Mouse (Mus musculus): ENCODE results near the gene Cdk2ap2.
"Not testable (repeated sequence)": the region's sequence is repeated elsewhere in the genome, so short reads cannot be mapped to it uniquely, and the experiment has no call there.

Cdk2ap2 gene

DNA sequence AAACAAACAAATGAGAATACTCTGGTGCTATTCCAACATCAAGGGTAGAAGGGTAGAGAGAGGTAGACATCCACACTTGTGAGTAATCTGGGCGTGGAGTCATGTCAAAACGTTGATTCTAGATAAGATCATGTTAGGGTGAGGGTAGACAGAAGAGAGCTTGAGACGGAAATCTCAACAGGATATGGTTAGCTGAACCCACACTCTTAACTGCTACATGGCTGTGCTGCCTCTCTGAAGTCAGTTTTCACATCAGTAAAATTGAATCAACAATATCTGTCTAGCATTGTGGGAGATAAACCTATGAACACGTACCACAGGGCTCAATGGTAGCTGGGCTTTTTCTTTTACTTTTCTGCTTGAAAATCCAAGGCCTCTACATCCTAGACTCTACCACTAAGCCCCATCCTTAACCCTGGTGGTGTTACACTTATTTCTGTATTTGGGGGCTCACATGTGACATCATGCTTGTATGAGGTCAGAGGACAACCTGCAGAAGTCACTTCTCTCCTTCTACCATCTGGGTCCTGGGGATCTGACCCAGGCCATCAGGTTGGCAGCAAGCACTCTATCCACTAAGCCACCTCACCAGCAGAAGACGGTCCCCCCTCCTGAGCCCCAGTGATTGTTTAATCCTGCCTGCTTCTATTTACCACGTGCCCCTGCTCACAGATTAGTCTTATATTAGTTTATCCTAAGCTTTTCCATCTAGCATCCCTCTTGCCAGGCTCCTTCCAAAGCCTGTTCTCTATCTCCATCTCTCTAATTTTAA, 22.9 kb downstream of the Cdk2ap2 start:
- DNase-seq: peak; percentile 49

DNA sequence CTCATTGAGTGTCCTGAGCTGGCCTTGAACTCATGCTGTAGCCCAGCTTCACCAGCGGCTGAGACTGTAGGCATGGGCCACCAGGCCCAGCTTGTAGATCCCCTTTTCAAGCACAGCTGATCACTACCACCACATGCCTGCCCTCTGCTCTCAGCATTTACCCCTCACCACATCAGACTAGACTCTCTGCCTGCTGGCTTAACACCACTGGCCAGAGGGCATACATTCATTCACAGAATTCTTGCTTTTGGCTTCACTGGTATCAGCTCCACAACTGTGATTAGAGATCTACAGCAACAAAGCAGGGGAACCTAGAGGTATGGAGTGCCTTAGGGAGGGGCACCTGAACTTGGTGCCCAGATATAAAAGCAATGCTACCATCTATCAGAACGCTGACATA, 23.5 kb downstream of the Cdk2ap2 start:
- no peak for DNase-seq

DNA sequence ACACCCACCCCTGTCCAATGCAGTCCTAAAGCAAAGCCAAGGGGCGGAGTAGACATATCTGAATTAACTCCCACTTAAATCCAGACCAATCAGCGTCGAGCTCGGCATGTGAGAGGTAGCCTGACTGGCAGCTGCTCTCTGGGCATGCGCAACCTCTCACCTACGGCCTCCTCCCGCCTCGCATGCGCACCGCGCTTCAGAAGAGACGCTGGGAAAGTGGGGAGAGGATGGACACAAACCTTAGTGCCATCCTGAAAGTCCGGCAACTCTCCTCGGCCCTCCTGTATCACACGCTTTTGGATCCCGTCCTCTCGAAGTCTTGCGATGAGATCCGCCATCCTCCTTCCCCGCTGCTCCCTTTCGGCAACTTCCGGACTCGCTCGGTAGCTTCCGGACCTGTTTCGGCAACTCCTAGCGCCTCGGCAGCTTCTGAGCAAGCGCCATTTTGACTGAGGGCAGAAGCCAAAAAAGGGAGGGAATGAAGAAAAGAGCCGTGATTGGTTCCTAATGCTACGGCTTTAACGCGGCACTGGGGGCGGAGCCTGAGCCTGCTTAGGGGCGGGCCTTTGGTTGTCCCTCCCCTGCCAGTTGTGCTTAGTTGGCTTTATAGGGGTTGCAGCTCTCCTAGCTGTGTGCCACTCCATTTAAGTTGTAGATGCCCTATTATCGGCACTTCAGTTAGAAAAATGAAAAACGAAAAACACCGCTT, 24.3 kb downstream of the Cdk2ap2 start:
- DNase-seq: peak; percentile 99

DNA sequence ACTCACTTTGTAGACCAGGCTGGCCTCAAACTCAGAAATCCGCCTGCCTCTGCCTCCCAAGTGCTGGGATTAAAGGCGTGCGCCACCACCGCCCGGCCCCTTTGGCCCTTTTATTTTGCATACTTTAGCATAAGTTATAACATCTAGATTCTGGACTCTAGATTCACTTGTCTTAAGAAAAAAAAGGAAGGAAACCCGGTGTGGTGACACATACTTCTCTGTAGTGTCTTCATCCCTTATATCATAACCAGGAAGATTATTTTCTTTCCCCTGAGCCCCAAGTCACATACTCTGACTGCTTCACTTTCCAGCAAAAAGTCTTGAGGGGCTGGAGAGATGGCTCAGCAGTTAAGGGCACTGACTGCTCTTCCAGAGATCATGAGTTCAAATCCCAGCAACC, 24.9 kb downstream of the Cdk2ap2 start:
- DNase-seq: not testable (repeated sequence)

DNA sequence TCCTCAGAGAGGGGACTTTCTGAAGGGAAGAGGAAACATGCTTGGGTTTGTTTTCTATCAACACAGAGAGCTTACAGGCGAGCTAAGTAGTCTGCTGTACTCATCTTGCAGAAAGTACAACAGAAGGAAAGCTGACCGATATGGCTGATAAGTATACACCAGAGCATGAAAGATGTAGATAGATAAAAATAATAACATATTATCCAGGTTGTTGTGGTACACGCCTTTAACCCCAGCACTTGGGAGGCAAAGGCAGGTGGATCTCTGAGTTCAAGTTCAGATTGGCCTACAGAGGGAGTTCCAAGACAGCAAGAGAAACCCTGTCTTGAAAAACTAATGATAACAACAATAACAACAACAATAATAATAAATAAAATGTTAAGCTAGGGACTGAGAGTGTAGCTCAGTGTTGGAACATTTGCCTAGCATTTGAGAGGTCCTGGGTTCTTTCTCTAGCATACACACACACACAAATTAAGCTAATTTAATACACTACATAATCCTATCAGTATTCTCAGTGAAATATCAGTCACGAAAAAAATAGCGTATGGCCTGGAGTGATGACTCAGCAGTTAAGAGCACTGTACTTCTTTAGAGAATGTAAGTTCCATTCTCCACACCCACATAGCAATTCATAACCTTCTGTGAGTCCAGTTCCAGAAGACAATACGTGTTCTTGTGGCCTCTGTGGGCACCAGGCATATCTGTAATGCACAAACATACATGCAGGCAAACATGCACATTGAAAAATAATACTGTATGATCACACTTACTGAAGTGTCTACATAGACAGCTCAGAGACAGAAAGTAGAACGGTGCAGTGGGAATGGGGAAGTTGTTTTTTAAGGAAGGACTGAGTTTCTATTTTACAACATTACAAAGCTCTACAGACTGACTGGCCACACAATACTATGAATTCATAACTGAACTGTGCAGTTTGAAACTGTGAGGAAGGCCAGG, 25.7 kb downstream of the Cdk2ap2 start:
- DNase-seq: no peak

DNA sequence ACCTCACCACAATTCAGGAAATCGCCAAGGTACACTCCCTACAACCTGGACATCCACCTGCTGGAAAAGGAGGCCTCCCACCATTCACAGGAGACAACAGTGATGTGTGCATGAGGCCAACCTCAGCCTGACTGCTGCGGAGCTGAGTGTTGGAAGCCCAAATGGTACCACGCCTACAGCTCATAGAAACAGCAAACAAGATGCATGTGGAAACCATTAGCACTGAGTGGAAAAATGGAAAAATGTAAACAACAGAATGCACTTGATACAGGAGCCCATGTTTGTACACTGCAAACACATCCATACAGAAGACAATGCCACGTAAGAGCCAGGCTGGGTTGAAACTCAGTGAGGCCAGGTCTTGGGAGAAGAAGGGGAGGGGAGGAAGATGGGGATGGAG, 27.4 kb downstream of the Cdk2ap2 start:
- DNase-seq: no peak

DNA sequence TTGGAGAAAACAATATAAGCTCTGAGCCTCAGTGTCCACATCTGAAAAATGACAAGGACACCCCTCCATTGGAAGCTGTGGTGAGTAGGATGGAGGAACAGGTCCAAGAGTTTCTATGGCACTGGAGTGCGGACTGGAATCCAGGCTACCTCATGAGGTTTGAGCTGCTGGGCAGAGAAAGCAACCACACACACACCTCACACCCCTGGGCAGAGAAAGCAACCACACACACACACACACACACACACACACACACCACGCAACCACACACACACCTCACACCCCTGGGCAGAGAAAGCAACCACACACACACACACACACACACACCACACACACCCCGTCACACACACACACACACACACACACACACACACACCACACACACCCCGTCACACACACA, 28.3 kb downstream of the Cdk2ap2 start:
- not testable (repeated sequence) for DNase-seq

DNA sequence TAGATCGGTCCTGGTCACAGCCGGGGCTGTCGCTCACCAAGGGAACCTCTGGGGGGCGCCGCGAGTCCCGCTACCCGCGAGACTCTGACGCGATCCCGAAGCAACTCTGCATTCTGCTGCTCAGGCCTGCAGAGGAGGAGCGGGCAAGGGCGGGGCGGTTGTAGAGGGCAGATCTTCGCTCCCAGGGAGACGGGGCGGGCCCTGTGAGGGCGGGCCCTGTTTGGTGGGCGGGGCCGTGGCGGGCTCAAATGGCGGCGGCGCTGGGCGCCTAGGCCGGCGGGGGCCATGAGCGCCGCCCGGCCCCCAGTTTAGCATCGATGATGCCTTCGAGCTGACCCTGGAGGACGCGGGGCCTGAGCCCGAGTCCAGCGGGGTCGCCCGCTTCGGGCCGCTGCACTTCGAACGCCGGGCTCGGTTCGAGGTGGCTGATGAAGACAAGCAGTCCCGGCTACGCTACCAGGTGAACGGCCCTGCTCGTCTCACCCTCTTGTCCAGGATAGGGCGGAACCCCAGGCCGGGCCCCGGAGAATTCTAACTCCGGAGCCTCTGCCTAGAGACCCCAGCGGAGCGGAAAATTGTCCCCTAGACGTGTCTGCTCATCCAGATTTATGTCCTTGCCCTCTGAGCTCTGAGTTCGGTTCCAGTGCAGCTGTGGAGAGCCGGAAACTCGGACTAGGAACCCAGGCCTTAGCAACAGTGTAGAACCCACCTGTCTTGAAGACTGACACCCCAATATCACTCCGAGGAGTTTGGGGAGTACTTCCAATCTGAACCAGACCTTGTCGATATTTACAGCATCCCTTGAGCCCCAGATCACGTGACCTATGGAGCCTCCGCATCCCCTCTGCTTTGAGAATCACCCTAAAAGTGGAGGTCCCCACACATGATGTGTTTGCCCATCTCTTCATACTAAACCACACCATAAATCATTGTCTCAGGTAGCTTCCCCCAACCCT, 29.0 kb downstream of the Cdk2ap2 start, which contains the start of gene Aip:
TSS of gene Aip (minus strand) at position 118 of the 956 bp plus-strand sequence.
- peak; percentile 99 for DNase-seq

DNA sequence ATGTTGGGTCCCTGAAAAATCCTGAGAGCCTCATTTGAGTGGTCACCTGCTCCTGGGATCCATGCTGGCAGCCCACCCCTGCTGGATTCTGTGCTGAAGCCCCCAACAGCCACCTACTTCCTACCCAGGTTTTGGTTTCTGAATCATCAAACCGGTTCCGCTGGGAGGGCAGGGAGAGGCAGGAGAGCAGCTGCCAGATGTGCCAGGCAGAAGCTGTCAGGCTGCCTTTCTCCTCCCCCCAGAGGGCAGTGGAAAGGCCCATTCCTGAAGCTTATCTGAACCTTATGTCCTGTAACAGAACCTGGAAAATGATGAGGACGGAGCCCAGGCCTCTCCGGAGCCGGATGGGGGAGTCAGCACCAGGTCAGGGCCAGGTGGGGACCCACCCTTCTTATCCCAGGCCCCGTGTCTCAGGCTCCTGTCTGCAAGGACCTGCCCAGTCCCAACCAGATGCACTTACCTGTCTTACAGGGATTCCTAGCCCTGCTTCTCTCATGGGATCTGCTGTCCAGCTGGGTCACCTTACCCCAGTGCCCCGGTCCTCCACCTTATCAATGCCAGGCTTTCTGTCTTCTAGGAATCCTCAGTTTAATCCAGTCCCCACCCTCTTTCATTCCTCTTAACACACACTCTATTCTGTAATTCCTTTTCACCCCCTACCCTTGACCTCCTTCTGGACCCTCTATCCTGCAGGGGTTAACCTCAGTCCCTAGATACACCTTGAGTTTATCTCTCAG, 29.9 kb downstream of the Cdk2ap2 start:
- DNase-seq: peak; percentile 40

DNA sequence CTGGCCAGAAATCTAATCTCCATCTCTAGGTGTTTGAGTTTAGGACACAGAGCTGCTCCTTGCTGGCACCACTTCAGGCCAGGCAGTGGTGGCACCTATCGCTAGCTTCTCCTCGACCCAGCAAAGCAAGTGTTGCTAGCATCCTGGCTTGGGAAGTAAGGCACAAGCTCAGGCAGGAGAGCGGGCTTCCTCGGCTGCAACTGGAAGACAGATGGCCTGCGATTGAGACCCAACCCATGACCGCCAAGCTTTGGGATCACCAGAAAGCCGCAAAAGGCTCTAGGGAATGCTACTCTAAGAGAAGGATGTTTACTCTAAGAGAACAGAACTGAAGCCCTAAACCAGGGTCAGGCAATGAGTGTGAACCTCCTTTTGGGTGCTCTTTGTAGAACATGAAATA, 32.5 kb downstream of the Cdk2ap2 start:
- no peak for DNase-seq

DNA sequence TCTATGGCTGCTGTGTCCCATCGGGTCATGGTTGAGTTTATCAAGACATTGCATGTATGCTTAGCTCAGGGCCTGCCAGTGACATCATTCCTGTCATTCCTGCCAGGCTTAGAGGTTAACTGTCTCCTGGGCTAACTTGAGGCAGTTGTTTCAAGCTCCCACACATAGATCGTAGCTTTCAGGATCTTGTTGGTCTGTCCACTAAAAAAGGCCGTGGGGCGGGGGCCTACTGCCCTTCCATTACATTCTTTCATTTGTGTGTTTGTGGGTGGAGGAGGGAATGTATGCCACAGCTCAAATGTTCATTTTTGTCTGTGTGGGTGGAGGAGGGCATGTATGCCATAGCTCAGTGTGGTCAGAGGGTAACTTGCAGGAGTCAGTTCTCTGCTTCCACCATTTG, 33.1 kb downstream of the Cdk2ap2 start:
- no peak for DNase-seq

DNA sequence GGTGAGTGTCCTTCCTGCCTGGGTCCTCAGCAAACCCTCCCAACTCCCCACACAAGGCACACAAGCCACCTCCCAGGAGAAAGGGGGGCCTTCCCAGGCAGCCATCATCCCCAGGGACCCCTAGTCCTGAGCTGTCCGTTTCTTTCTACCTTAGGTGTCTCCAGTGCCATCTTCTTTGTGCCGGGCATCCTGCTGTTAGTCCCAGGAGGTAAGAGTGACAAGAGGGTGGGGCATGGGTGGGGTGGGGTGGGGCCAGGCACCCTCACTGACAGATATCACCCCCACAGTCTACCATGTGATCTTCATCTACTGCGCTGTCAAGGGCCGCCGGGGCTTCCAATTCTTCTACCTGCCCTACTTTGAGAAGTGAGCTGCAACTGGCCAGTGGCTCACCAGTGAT, 34.1 kb downstream of the Cdk2ap2 start:
- no peak for DNase-seq

DNA sequence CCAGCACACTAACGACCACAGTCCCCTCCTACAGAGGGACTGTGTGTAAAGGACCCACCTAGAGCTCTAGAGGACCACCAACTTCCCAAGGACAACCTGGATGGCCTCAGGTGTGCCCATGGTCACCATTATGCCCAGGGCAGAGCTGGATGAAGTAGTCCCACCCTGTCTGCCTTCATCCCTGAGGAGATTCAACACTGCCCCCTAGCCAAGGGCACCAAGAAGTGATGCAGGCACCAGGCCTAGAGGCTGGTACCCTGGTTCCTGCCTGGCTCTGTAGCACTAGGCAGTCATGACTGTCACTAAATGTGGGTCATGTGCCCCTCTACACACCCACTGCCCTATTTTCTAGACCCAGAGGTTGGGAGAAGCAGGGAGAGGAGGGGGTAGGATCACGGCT, 34.8 kb downstream of the Cdk2ap2 start:
- no peak for DNase-seq

DNA sequence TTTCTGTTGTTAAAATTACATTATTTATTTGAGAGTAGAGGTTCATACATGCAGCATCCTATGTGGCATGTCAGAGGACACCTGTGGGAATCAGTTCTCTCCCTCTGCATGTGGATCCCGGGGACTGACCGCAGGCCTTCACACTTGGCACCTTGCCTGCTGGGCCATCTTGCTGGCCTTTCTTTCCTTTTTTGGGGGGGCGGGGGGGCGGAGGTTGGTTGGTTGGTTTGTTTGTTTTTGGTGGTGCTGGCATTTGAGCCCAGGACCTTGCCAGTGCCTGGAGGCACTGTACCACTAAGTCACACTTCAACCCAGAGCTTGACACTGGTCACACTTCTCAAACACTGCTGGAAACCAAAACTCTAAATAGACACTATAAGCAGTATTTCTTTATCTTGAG, 37.4 kb downstream of the Cdk2ap2 start:
- no peak for DNase-seq

DNA sequence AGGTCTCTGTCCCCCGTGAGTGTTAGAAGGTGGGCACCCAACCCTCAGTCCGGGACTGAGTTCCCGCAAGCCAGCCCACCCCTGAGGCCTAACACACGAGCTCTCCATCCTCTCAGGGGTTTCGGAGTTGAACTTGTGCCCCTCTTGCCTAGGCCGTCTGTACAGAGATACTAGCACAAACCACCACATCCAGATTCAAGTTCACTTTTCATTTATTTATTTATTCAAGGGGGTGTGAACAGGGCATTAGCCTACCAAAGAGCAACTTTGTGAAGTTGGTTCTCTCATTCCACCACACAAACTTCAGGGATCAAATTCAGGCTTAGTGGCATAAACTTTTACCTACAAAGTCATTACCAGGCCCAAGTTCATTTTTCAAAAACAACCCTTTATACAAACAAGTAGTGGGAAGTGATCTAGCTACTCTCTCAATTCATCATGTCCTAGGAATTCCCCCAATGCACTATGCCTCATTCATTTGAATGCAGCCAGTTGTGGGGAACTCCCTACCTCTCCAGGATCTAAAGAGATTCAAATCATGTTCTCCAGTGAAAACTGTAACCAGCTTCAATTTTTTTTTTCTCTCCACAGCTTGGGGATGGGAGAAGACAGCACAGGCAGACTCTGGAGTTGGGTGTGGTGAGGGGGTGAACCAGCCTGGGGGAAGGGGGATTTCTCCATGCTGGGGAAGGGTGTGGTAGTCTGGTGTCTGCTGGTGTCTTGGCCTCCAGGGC, 38.4 kb downstream of the Cdk2ap2 start:
- not testable (repeated sequence) for DNase-seq

DNA sequence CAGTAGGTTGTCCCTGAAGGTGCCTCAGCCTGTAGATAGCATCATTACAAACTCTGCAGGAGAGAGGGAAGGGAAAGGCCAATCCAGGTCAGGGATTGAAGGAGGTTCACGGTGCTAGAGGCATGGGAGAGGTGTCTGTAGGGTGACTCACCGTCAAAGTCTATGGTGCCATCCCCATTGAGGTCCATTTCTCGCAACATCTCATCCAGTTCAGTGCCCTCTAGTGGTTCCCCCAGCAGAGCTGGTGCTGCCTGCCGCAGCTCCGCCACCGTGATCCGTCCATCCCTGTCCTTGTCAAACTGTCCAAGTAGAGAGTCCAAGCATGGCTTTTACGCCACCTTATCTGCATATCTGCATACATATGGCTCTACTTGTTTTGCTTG, 39.0 kb downstream of the Cdk2ap2 start:
- not testable (repeated sequence) for DNase-seq

DNA sequence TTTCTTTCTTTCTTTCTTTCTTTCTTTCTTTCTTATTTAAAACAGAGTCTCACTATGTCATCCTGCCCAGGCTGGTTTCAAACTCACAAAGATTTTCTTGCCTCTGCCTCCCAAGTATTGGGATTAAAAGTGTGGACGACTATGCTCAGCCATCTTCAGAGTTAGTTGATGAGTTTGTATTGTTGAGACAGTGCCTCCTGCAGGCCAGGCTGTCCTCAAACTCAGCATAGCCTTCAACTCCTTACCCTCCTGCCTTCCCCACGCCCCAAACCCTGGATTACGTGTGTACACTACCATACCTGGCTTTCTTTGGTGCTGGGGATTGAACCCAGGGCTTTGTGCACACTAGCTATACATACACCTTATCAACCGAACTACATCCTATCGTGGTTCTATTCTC, 39.5 kb downstream of the Cdk2ap2 start:
- no peak for DNase-seq

DNA sequence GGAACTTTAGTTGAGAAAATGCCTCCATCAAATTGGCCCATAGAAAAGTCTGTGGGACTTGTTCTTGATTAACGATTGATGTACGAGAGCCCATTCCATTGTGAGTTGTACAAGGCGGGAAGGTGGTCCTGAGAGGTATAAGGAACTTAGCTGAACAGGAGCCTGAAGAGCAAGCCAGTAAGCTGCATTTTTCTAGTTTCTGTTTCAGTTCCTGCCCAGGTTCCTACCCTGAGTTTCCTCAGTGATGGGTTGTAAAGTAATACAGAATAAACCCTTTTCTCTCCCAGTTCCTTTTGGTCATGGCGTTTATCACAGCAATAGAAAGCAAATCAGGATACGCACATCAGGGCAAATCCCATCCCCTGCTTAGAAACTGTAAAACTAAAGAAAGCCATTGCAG, 40.9 kb downstream of the Cdk2ap2 start:
- DNase-seq: no peak

DNA sequence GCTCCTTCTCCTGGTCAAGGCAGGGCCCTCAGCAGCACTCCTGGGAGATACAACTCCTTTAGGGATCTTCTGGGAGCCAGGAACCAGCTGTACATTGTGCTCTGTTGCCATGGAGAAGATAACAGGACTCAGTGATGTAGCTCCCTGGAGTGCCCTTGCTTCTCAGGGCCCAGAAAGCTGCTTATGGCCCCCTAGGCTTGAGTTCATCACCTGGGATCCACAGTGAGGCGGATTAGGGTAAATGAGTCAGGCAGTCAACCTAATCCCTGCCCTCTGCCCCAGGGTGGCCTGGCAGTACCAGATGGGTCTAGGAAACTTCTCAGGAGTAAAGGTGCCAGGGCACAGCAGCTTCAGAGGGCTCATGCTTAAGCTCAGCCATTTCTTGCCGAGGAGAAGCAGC, 42.5 kb downstream of the Cdk2ap2 start, which contains the start of gene Gpr152:
TSS of gene Gpr152 (plus strand) at position 342 of the 400 bp plus-strand sequence.
- DNase-seq: no peak

DNA sequence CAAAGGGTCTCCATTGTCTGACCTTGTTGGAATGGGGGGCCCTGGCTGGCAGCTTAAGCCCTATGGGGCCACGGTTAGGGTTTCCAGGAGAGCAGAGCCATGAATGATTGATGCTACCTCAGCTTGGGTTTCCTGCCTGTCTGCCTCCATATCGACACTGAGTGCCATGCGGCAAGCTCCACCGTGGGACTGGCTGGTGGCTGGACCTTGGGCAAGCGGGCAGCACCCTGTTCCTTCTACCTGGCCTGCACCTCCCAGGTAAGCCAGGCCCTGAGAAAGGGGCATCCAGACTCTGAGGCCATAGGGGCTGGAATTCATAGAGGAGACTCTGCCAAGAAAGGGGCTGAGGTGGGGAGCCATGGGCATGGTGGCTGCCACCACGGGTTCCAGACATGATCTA, 43.2 kb downstream of the Cdk2ap2 start:
- DNase-seq: no peak
